Mouse (Mus musculus) heart, postnatal 10 days (tissue): ENCODE measurements around the gene Xirp1. TPM values are rescaled to one million over a fixed set of nuclear protein-coding genes. Genes with fewer than 3 reads are reported as not detected.
A peak's percentile ranks its signal among the peaks of the same experiment; 100 is the strongest.

ENCODE experiments used
- DNase-seq, 2 experiments: peaks; one replicate each; pipeline ENCODE4 v3.0.0; 2021
- intact Hi-C: fragments of 180-260 bp; cut with DNase I; formaldehyde crosslinking; loops from one replicate; pipeline ENCODE4 v1.15.1; 2025
- total RNA-seq, 2 experiments: library from RNA; stranded (reverse); gene quantifications; 2 replicates each; pipeline ENCODE4 v1.2.3; 2021

Gene Xirp1
- total RNA-seq, 2 experiments from 2014 or later: 147 to 150 TPM

- no peak for DNase-seq
- intact Hi-C loops: no loop called here
These were observed 30.1 kb downstream of the Xirp1 start for GRCm38 (mm10) chr9:119993092-119993844.

DNA sequence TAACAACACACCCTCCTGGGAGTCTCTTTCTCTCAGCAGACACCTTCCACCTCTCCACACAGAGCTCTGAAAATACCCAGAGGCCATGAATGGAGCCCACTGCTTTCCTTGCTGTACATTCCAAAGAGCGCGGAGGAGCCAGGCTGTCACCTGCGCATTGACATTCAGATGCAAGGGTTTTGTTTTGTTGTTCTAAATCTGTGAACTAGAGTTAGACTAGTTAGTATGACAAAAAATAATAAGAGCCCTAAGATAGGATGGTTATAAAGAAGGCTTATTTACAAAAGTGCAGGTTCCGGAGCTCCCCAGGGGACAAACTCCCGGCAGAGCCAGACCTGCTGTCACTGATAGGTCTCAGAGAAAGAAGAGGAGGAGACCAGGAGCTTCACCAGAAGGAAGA lies 32.1 kb downstream of the Xirp1 start:
- DNase-seq: no peak
- intact Hi-C loops: no loop called here

- DNase-seq: no peak
- intact Hi-C loops: no loop called here
These were observed 35.1 kb downstream of the Xirp1 start for GRCm38 (mm10) chr9:119988304-119988703.

GRCm38 (mm10) chr9:119985881-119986574 lies 37.4 kb downstream of the Xirp1 start:
- intact Hi-C loops: no loop called here
- no peak for DNase-seq

GRCm38 (mm10) chr9:119984536-119985011 lies 38.8 kb downstream of the Xirp1 start, which contains the start of gene Csrnp1:
Gene Csrnp1 (minus strand): TSS chr9:119984658.
- peak in 1 of 2 experiments; percentile 49 for DNase-seq
- intact Hi-C loops: loop anchor here (1.0 kb wide), 1 partner anchor 14 kb away; no protein-coding TSS in a partner anchor

DNA sequence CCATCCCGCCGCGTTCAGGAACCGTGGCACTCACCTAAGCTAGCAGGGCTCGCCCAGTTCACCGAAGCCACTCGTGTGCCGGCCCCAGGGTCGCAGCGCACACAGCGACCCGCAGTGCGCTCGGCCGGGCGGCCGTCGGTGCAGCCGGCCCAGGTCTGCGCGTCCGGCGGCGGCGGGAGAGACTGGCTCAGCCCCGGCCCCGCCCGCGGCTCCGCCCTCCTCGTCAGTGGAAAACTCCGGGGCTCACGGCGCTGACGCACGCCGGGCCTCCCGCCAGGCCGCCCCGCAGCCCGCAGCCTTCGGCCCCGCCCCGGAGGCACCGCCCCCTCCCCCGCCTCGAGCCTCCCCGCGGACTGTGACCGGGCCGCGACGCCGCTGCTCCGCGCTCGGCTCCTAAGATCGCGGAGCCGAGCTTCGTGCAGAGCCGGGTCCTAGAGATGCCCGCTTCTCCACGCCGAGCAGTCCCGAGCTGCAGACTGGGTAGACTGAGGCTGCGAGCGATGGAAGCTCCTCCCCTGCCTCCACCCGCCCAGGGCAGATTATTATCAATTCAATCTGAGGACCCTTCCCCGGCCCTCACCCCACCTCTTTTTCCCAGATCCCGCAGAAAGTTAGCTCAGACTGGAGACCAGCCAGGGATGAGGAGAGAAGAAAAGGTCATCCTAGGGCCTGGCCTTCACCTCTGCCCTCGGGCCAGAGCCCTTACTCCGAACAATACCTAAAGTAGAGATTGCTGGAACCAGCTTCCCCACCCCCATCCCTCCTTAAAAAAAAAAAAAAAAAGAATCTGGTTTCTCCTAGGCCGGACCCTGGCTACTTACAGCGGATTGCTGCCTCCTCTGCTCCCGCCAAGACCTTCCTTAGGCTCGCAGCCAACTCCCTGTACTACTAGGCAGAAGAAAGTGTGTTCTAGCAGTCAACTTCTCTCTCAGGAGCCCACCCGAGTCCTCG lies 39.5 kb downstream of the Xirp1 start:
- DNase-seq: peak; percentile 91 to 94
- intact Hi-C loops: loop anchor here (1.0 kb wide), 2 partner anchors 14 to 27 kb away; no protein-coding TSS in a partner anchor

- DNase-seq: peak; percentile 66 to 67
- intact Hi-C loops: loop anchor here (1.0 kb wide), 1 partner anchor 28 kb away; no protein-coding TSS in a partner anchor
These were observed 40.3 kb downstream of the Xirp1 start for GRCm38 (mm10) chr9:119982956-119983551.

- intact Hi-C loops: no loop called here
- peak; percentile 77 to 80 for DNase-seq
These were observed 41.1 kb downstream of the Xirp1 start for GRCm38 (mm10) chr9:119982241-119982811.

GRCm38 (mm10) chr9:119981183-119982179 lies 41.9 kb downstream of the Xirp1 start:
- DNase-seq: peak; percentile 89 to 90
- intact Hi-C loops: loop anchor here (2.0 kb wide), 1 partner anchor 17 kb away; no protein-coding TSS in a partner anchor

GRCm38 (mm10) chr9:119980770-119981182 lies 42.6 kb downstream of the Xirp1 start:
- intact Hi-C loops: loop anchor here (2.0 kb wide), 1 partner anchor 16 kb away; no protein-coding TSS in a partner anchor
- no peak for DNase-seq

DNA sequence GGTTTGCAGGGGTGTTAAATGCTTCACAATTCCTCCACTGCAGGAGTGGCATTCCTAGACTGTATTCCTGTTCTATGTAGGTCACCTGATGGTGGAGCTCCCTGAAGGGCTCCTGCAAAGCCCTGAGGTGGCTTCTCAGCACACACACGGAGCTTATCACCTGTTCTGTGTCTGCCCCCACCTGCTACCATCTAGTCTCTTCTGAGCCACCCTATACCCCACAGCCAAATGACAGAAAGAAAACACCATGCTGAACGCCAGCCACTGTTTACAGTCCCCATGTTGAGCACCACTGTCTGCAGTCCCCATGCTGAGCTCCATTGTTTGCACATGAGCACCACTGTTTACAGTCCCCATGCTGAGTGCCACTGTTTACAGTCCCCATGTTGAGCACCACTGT lies 43.6 kb downstream of the Xirp1 start:
- DNase-seq: no peak
- intact Hi-C loops: loop anchor here (2.0 kb wide), 2 partner anchors 15 to 41 kb away; no protein-coding TSS in a partner anchor

DNA sequence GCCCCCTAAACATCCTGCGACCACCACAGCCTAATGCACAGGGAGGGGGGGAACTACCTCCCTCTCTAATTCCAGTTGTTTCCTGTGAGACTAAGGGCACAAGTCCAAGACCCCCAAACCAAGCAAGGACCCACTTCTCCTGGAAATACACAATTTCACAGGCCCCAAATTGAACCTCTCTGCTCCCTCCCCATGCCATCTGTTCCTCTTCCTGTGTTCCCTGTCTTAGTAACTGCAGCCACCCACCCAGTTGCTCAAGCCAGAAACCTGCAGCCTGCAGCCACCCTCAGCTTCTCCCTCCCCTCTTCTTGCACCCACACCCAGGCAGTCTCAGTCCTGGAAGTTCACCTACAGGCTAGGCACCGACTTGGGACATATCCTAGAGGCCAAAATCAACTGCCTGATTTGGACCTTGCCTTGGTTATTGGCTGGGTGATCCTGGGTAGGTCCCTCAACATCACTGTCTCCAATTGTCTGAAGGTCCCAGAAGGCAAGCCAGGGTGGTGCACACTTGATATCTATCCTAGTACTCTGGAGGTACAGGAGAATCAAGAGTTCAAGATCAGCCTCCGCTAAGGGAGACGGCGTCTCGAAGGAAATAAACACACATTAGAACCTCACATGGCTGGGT lies 44.5 kb downstream of the Xirp1 start:
- no peak for DNase-seq
- intact Hi-C loops: loop anchor here (2.0 kb wide), 1 partner anchor 40 kb away; no protein-coding TSS in a partner anchor

GRCm38 (mm10) chr9:119978151-119978810 lies 45.1 kb downstream of the Xirp1 start:
- intact Hi-C loops: loop anchor here (2.0 kb wide), 1 partner anchor 39 kb away; no protein-coding TSS in a partner anchor
- DNase-seq: no peak

DNA sequence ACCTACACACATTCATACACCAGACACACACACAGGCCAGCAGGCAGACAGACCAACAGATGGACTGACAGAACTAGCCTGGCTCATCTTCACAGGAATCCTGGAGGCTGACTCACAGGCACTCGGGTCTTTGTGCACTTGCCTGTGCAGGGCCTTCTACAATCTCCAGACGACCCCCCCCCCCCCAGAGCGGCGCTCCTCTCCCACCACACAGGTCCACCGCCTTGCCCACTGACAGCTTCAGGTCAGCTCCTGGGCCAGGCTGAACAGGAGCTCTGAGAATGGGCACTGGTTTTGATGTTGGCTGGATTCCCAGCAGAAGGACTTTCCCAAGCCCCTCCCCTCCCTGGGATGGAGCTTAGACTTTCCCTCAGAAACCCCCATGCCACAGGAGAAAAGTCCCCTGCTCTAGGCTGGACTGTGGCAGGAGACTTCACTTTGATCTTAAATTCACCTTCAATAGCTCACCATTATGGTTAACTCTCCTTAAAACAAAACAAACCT lies 45.8 kb downstream of the Xirp1 start:
- DNase-seq: no peak
- intact Hi-C loops: loop anchor here (2.0 kb wide), 1 partner anchor 39 kb away; no protein-coding TSS in a partner anchor

GRCm38 (mm10) chr9:119976704-119977556 lies 46.5 kb downstream of the Xirp1 start:
- DNase-seq: no peak
- intact Hi-C loops: no loop called here

DNA sequence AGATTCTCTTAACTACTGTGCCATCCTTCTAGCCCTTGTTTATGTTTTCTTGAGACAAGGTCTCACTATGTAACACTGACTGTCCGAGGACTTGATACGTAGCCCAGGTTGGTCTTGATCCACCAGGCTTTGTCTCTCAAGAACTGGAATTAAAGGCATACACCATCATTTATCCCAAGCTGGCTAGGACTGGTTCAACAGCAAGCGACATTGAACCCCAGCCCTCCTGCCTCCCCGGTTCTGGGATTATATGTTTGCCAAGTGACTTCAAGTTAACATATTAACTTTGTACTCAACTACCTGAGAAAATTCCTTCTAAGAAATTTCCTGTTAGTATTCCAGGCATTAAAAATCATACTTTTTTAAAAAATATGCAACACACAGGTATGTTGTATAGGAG lies 48.1 kb downstream of the Xirp1 start:
- DNase-seq: no peak
- intact Hi-C loops: no loop called here
